Mouse (Mus musculus) cerebellum, postnatal 10 days (tissue): ENCODE measurements around the gene Zfp28.

Experiments used
- DNase-seq, 2 experiments: peaks; one replicate each; pipeline ENCODE4 v3.0.0; 2021; ENCODE audit warnings: mixed read lengths in 2 of 2

Zfp28 gene

GRCm38 (mm10) chr7:6410043-6410442, 26.9 kb downstream of the Zfp28 start, which contains the start of gene Gm20715:
TSS of gene Gm20715 (plus strand) at chr7:6410277.
- peak; percentile 56 to 77 for DNase-seq

DNA sequence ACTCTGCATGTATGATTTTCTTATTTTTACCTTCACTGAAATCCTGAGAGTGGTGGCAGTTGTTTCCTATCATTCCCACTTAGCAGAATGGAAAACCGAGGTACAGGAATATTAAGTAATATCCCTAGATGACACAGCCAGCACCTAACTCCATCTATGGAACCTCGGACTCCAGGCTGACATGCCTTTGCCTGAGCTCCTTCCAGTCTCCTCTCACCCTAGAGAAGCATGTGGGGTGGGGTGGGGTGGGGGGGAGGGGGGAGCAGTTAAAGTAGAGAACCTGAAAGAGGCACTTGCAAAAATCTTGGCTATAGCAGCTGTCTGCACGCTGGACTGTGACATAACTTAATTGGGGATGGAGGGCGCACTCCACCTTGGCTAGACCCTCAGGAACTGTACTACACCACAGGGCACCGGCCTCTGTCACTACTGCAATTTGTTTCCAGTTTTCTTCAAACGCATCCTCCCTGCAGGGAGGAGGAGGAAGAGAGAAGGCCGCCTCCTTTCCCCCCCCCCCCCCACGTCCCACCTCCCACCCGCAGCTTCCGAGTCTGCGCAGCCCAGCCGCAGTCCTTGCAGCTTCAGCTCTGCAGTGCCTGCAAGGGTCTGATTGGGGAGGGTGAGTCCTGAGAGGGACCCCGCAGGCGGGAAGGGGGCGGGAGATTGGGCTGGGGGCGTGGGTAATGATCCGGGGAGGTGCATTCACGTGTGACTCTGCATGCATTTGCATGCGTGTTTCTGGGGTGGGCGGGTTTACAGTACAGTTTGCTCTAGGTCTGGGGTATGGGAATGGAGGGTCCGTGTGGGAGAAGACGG, 31.7 kb downstream of the Zfp28 start:
- DNase-seq: peak; percentile 49 to 66

DNA sequence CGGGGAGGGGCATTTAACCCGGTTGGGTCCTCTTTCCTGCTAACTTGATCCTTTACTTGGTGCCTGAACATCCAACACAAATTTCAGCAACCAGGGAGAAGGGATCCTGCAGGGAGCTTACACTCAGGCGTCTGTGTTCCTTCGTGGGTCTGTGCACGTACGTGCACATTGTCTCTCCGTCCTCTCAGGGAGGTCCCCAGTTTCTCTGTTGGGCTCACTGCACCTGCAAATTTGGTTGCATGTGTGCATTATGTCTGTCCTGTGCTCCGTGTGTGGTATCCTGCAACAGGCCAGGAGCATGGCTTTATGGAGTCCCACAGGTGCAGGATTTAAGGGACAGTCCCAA, 32.3 kb downstream of the Zfp28 start:
- DNase-seq: no peak

GRCm38 (mm10) chr7:6419894-6420293, 36.8 kb downstream of the Zfp28 start:
- DNase-seq: no peak

DNA sequence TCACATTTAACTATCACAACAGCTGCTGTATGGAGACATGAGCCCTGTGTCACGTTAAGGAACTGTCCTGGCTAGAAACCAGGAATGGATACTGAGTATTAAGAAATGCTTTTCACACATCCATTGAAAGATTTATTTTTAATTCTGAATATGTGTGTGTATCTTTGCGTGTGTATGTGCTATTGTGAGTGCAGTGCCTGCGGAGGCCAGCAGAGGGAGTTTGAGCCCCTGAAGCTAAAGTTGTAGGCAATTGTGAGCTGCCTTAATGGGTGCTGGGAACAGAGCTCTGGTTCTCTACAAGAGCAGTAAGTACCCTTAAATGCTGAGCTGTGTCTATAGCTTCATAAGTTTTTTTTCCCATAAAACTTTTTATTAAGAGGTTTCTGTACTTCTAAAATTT, 46.3 kb downstream of the Zfp28 start:
- no peak for DNase-seq

DNA sequence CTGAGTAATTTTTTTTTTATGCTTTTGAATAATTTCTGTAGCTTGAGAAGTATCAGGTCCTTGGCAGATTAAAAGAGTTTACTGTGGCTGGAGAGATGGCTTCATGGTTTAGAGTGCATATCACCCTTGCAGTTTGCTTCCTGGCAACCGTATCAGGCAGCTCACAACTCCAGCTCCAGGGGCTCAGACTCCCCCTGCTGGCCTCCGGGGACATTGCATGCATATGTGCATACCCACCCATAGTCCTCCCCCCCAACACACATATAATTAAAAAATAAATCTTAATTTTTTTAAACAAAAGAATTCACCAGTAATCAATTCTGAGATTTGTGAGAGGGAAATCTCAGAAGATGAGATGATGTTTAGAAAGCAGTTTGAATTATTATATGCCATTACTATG, 47.2 kb downstream of the Zfp28 start:
- peak; percentile 44 to 51 for DNase-seq

DNA sequence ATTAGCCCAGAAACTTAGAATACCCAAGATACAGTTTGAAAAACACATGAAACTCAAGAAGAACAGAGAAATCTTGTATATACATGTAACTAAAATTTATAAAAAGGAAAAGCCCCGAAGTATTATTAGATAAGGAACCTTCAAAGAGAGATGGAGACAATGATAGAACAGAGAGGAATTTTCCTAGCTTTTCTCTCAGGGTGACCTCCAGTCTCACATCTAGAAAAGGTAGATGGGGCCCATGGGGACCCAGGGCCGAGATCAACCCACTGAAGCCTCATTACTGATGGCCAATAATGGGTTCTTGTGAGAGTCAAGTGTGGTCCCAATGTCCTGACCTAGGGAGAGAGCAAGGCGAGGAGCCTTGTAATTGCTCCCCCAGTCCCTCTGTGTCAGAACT, 55.3 kb downstream of the Zfp28 start, which contains the start of gene Olfr1344:
TSS of gene Olfr1344 (plus strand) at position 301 of the 400 bp plus-strand sequence.
- DNase-seq: no peak

GRCm38 (mm10) chr7:6441173-6441572, 58.1 kb downstream of the Zfp28 start:
- DNase-seq: no peak
